Mouse (Mus musculus) skeletal muscle tissue, adult 2 months (tissue): ENCODE results near the gene Wfikkn2.
"Not testable (repeated sequence)": the region's sequence is repeated elsewhere in the genome, so short reads cannot be mapped to it uniquely, and the experiment has no call there.

Experiments
- DNase-seq: peaks from one replicate; pipeline ENCODE4 v3.0.0-alpha.2; 2012; ENCODE audit warnings: low read depth, low spot score

Wfikkn2 gene

DNA sequence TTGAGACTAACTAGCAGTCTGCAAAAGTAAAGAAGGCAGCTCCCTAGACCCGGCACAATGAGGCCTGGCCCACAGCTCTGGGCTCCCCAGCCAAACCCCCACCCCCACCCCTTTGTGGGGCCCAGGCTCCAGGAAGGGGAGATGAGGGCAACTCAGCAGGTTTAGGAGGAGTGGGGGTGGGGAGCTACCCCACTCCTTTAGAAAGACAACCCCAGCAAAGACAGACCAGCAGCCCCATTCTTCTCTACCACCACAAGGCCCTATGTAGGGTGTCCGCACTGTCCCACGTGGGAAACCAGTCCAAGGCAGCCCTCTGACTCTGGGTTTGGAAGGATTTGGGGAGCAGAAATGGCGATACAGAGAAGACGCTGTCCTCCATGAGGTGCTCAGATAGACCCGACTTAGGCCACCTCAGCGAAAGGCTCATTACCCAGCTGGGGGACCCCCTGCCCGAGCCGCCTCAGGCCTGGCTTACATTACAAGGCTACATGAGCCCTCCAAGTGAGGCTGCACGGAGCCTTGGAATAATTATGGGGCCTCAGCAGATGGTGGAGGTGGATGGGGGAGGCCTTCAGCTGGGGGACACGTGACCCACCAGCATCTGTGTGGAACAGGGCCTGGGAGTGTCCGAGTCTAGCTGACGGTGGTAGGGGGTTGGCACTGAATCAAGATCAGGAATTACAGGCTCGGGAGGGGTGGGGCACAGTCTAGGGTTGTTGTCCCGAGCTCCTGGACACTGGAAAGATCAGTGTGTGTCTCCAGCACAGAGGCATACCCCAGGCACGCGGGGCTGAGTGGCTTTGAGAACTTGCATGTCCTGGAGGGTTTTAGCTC, at the start of gene Wfikkn2:
Wfikkn2 (minus strand) TSS at position 51 of the 834 bp plus-strand sequence.
- DNase-seq, result no peak

DNA sequence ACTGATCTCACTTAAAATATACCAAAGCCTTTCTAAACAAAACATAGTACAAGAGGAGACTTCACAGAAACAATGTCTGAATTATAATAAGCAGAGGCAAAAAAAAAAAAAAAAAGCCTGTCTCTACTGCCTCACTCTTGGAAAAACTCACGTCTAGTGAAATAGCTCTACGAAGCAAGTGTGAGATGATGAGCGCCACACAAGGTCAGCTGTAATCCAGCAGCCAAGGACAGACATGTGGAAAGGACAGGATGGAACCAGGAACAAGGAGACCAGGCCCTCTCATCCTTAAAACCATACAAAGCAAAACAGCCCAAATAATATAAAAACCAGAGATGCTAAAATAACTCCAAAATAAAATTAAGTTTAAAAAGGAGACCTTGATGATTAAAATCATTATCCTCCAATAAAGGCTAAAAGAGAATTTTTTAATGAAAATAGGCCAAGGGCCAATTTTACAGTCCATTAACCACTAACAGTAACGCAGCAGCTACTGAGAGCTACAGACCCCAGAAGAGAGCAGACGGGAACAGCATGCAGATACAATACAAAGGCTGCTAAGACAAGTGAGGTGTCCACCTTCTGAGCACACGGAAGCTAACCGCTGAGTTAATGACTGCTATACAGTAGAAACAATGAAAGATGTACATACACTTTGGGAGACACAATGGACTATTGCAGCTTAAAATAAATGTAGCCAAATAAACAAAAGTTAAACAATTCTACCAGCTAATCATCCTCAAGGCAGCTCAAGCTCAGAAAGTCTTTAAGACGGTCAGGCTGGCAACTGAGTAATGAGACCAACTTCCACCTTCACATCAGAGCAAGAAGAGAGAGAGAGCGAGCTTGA, 49.4 kb upstream of the Wfikkn2 start:
- DNase-seq, result no peak

DNA sequence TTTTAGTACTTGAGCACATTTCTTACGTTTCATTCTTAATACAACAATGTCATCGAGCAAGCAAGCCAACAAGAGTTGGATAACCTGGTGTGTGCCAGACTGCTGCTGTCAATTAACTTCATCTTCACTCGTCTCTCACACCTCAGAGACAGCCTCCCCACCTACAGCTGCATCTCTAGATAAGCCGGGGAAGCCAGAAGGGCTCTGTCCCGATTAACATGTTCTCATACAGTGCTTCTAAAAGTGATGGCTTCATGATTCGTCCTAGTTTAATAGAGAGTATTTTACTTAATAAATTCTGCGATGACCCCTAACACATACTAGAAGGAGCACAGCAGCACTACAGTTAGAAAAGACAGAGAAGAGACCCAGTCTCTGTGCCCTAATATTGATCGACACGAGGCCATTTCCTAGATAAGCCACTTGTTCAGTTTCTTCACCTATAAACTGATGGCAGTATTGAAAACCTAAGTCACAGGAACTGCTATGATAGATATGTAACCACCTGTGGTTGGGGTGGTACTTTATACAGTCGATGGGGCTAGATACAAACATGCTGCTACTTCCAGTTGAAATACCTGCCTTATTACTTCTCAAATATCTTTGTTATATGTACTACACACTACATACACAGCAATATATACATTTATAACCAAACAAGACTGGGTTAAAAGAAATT, 44.4 kb upstream of the Wfikkn2 start:
- no peak for DNase-seq

DNA sequence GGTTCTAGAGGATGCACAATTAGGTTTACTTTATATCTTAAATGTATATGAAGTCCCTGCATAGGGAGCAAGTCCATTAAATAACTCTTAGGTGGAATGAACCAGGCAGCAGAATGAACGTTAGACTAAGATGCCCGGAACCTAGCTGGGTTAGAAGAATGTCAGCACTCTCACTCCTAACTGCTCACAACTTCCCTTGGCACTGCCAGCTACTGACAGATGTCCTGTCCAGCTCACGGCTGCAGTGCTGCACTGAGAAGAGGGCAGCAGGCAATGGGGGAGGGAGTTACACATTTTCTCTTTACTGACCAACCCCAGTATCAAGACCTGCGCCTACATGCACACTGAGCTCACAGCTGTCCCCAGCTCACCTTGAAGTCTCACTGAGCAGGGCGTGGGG, 41.3 kb upstream of the Wfikkn2 start:
- DNase-seq, result no peak

DNA sequence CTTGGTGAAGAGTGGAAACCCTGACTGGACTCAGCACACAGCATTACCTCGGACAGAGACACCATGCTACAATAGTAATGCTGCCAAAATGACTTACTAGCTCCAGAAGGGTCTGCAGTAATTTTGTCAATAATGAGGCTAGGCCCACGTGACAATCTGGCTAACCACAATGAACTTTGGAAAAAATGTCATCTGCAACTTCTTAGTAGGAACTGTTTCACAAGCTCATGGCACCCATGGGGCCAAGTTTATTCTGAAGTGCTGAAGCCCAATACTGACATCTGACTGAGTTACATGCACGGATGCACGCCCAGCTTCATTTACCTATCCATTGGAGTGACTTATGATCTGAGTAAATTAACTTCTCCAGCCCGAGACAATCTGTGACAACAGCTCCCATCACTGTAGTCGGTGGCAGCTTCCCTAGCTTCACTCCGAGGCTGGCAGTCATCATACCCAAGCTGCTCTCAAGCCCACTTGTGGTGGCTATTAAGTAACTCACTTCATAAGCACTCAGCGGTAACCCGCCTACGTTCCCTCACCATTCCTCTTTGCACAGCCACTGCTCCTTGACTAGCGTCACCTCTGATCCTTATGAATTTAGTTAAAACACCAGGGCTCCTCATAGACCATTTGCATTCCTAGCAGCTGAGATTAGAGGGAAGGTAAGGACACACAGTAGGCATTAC, 40.2 kb upstream of the Wfikkn2 start:
- no peak for DNase-seq

DNA sequence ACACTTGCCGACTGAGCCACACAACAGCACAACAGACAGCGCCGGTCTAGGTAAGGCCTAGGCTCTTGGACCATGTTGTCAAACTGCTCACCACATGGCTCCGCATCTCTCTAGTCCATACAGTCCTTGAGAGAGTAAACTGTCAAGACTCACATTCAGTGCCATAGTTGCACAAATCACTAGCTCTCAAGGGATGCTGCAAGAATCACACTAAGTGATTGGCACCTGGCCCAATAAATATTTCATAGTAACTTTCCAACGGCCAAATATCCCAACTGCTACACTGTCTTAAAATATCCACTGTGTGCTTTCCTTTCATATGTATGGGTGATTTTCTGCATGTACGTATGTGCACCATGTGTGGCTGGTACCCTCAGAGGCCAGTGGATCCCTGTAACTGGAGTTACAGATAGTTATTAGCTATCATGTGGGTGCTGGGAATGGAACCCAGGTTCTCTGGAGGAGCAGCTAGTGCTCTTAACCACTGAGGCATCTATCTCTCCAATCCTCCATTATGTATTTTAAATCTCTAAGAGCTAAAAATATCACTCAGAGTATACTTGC, 37.8 kb upstream of the Wfikkn2 start:
- no peak for DNase-seq

DNA sequence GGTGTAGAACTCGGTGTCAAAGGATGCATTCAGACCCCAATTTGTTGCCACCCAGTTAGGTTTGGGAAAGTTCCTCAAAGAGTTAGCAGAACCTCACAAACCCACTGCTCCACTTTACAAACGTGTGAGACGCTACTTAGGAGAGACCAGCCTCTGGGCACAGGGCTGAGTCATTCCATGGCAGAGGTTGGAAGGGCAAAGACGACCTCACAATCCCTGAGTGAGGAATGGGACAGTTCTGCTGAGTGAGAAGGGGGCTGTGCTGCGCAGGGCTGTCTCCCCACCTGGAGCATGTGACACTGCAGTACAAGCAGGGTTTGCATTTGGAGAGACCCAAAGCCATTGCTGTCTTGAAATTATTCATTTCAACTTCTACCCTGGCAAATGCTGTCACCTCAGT, 36.5 kb upstream of the Wfikkn2 start:
- DNase-seq, result no peak

DNA sequence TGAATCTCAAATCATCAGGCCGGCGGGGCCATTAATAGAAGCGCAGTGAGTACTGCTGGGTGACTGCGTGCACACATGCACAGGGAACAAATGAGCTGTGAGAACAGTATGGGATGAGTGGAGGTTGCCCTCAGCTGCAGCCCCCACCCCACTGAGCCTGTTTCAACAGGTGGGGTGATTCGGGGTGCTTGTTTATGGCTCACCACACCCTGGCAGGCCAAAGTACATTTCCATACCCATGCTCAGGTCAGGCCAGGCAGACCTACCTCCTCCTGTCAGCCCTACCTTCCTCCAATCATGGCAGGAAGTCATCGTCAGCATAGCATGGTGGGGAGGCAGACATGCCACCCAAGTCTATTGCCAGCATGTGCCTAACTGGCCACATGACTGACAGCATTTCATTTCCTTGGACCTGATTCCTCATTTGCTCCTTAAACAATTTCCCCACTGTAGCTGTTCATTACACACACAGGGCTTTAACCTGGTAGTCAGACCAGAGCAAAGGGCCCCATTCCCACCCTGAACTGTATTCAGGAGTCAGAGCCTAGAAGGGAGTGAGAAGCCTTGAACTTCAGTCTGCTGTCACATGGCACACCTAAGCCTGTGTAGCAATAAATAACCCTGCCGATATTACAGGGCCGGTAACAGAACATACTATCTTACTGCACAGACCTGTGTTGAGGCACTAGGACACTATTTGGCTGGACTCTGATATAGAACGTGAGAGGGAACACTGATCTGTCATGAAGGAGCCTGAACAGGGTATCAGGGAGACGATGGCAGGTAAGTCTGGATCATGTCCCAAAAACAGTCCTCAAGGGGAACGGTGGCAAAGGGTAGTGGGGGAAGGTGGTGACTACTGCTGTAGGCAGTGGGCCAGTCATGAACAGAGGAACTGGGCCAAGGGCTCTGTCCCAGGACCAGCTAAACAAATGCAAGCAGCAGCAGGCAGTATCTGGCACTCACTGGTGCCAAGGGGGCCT, 35.7 kb upstream of the Wfikkn2 start, which contains the start of gene Gm21885:
Gm21885 (plus strand) TSS at position 675 of the 983 bp plus-strand sequence.
- DNase-seq, result no peak

DNA sequence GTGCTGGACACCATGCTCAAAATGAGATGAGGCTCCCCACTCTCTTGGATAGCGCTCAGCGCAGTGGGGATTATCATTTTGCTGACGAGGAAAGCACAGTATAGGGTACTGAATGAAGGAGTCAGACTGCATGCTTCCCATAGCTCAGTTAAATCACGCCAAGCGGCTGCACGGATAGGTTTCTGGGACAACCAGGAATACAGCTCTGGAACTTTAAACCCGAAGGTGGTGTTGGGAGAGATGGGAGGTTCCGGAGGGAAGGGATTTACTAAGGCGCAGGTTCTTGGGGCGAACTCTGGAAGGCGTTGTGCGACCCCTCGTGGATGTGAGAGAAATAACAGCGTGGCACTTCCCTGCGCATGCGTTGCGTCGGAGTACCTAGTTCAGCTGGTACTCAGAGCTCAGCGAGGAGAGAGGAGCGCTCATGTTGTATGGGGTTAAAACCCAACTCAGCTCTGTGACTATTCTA, 31.1 kb upstream of the Wfikkn2 start:
- DNase-seq, result peak; percentile 93

DNA sequence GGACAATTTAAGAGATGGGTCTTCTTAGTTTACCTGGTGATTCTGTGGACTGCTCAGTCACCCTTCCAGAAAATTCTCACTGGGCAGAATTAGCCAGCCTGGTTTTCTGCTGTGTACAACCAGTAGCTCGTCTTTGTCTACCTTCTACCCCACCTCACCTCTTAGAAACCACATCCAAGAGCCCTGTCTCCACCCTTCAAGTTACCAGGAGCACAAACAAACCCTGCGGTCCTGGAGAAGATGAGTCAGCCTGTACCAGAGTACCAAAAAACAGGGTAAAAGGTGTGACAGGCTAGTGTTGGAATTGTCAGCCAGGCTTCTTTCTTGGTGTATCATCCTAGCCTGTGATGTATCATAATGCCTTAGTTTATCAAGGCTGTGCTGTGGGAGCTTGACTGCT, 29.9 kb upstream of the Wfikkn2 start:
- no peak for DNase-seq

DNA sequence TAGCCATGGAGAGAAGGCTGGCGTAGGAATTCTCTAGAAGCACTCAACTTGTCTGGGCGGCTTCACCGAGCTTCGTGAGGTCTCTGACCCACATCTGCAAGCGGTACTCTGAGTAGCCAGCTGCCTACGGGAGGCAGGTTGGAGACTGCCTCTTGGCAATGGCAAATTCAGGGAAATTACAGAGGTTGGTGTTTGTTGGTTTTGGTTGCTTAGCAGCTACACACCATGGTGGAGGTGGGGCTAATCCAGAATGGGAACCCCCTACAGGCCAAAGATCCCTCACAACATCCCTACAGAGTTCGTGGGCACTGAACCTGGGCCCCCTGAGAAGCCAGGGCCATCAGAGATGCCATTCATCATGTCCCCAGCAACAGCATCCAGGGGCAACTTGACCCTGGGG, 29.4 kb upstream of the Wfikkn2 start:
- DNase-seq, result no peak

DNA sequence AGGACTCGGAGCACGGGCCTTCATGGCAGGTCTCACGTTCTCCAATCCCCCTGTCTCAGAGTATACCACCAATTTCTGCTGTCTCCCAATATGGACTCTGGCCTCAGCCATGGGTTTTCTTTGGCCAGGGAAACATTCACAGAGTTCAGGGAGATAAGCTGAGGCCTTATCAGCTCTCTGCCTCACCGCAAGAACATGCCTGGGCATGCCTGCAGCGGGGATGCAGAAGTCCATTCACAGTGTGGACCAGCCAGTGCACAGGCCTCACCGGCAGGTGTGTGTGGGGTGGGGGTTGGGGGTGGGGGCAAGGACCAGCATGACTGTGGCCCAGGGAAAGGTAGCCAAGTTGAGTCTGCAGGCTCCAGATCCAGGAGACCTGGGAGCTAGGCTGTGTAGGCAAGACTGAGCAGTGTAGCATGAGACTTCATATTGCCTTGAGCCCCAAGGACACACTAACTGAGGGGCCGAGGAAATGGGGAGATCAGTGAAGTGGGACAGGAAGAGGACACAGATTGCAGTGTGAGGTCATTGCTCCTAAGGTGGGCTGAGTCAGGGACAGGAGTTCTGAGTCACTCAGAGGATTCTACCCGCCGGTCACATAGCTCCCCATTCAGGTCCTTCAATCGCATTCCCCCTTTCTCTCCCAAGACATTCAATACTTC, 28.5 kb upstream of the Wfikkn2 start:
- no peak for DNase-seq

DNA sequence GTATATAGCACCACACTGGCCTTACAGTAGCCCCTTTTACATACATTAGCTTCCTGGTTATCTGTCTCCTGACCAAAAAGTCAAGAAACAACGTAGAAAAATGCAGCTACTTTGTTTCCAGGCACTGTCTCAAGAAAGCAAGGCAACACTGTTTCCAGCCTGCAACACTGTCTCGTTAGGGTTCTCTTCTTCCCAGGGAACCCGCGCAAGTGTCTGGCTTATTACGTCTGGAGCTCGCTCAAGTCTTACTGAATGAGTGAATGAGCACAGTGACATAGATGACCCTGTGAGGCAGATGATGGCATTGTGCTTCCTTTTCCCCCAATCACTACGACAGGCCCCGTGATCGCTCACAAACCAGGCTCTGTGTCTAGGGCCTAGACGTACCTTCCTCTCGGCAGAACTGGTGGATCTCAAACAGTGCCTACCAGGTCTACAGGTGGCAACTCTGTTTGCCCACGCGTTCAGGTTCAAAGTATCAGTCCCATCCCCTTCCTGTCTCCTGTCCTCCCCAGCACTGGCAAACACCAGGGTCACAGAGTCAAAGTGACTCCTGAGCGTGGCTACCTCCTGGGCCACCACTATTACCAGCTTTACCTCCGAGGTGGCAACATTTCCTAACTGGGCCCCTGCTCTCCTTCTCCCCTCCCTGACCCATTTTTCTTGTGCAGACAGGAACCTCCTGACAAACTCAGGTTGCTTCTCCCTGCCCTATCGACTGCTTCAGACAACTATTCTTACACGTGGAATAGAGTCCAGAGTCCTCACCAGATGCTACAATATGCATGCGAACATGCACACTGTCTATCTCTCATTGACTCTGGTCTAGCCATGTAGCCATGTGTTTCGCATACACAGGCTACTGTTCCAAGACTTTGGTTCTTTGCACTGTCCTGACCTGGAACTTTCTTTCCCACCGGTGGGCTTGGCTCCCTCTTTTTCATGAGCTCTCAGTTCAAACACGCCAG, 27.4 kb upstream of the Wfikkn2 start:
- DNase-seq, result no peak

DNA sequence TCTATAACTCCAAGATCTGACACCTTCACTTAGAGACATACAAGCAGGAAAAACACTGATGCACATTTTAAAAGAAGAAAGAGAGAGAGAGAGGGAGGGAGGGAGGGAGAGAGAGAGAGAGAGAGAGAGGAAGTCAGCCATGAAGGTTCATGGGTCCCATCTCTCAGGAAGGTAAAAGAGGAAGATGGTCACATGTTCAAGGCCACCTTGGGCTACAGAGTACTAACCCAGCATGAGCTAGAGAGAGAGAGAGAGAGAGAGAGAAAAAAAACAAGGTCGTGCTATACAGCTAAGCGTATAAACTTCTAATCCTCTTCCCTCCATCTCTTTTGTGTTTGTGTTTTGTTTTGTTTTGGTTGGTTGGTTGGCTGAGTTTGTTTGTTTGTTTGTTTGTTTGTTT, 25.2 kb upstream of the Wfikkn2 start:
- DNase-seq, result no peak

DNA sequence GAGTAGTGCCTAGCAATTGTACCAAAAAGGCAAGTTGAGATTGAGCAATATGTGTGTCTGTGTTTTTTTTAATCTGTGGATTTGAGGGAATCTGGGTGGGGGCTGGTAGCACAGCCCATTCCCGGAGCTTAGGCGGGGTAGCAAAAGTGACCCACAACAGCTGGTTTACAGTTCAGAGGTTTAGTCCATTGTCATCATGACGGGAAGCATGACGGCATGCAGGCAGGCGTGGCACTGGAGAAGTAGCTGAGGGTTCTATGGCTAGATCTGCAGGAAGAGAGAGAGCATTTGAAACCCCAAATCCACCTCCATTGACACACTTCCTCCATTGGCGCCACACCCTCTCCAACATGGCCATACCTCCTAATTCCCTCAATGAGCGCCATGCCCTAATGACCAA, 24.1 kb upstream of the Wfikkn2 start:
- DNase-seq, result no peak

DNA sequence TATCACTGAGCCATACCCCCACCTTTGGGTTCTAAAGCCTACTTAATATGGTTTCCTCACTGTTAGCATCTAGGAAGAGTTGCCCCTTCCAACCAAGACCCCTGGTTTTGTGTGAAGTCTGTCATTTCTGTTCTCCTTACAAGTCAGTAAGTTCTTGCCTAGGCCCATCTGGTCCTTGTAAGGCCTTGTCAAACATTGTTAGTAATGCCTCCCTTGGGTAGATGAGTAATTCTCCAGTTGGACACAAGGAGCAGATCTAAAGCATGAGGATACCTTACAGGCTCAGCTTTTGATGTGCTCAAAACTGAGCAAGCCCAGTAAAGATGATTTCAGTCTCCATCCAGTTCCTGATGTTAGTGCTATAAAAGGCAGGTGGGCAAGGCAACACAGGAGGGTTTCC, 23.0 kb upstream of the Wfikkn2 start:
- DNase-seq, result no peak

DNA sequence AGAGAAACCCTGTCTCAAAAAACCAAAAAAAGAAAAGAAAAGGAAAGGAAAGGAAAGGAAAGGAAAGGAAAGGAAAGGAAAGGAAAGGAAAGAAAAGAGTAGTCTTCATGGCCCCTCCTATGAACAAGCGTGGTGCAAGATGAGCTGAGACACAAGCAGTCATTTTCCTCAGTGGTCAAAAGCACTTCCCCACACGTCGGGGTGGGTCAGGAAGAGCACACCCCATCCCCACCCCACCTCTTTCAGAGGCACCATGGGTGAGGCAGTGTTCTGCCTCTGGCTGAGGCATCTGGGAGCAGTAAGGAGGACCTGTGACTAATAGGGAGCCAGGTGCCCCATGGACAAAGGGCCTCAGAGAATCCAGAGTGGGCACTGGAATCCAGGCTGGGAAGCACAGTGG, 20.4 kb upstream of the Wfikkn2 start:
- DNase-seq, result not testable (repeated sequence)

DNA sequence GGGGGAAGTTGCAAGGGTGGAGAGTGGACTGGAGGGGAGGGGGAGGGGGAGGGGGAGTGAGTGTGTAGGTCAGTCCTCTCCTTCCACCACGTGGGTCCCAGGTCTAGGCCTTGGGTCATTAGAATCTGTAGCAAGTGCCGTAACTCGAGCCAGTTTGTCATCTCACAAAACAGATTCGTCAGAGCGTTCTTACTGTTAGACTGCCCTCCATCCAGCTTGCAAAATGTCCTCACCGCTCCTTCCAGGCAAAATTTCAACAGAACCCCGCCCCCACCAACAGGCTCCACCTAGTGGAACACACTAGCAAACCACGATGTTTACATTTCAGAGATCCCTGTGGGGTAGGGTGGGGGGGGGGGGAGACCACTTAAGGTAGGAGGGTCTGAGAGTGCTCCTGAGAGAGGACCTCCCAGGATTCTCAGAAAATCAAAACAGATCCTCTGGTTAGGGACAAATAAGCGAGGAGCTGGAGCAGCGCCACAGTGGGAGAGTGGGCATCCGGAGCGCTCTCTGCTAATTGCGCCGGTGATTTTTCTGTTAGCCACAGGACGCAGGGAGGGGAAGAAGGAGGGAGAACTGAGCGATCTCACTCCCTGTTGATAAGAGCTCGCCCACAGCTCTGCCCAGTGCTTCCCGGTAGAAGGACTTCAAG, 19.5 kb upstream of the Wfikkn2 start:
- DNase-seq, result peak; percentile 33
